Mouse (Mus musculus): ENCODE results near the gene Dcst2. TPM values are rescaled to one million over a fixed set of nuclear protein-coding genes. Genes with fewer than 3 reads are reported as not detected.

Dcst2 gene
- total RNA-seq, 2 experiments from 2014 or later = 0.29 to 0.77 TPM

GRCm38 (mm10) chr3:89379388-89380131, 17.8 kb downstream of the Dcst2 start:
- Histone ChIP-seq H3K4me3 (no peak overlapping the region; the same call in 1 of the 2 replicates), H3K27ac (no peak overlapping the region; the same call in 1 of the 2 replicates)
- DNase-seq (ENCODE audit: low spot score in 2 of 2) = no peak
- no peak for TF ChIP-seq CTCF (conservative IDR thresholded peaks at IDR 0.05)

GRCm38 (mm10) chr3:89380291-89380690, 18.5 kb downstream of the Dcst2 start:
- DNase-seq (ENCODE audit: low spot score in 2 of 2) = no peak
- no peak overlapping the region for H3K4me3 ChIP-seq
- TF ChIP-seq CTCF (conservative IDR thresholded peaks at IDR 0.05) = no peak
- H3K27ac ChIP-seq = no peak overlapping the region

- no peak for DNase-seq (ENCODE audit: low spot score in 2 of 2)
- no peak overlapping the region for H3K4me3 ChIP-seq
- TF ChIP-seq CTCF (conservative IDR thresholded peaks at IDR 0.05) = no peak
- H3K27ac ChIP-seq = no peak overlapping the region
These were observed 18.9 kb downstream of the Dcst2 start for GRCm38 (mm10) chr3:89380711-89381110.

GRCm38 (mm10) chr3:89381233-89381632, 19.5 kb downstream of the Dcst2 start:
- no peak overlapping the region for H3K27ac ChIP-seq

GRCm38 (mm10) chr3:89382033-89382882, 20.5 kb downstream of the Dcst2 start:
- H3K4me3 ChIP-seq = no peak overlapping the region
- no peak for DNase-seq (ENCODE audit: low spot score in 2 of 2)
- H3K27ac ChIP-seq = no peak overlapping the region
- no peak for TF ChIP-seq CTCF (conservative IDR thresholded peaks at IDR 0.05)

More at GRCm38 (mm10) chr3:89381233-89381632, 19.5 kb downstream of the Dcst2 start:
- no peak for DNase-seq (ENCODE audit: low spot score in 2 of 2)
- TF ChIP-seq CTCF (conservative IDR thresholded peaks at IDR 0.05) = no peak
- H3K4me3 ChIP-seq = no peak overlapping the region

- Histone ChIP-seq H3K27ac (no peak overlapping the region), H3K4me3 (no peak overlapping the region)
- no peak for DNase-seq (ENCODE audit: low spot score in 2 of 2)
- TF ChIP-seq CTCF (conservative IDR thresholded peaks at IDR 0.05) = no peak
These were observed 21.2 kb downstream of the Dcst2 start for GRCm38 (mm10) chr3:89382950-89383349.

- TF ChIP-seq CTCF (conservative IDR thresholded peaks at IDR 0.05) = no peak
- DNase-seq (ENCODE audit: low spot score in 2 of 2) = no peak
- Histone ChIP-seq H3K4me3 (no peak overlapping the region), H3K27ac (no peak overlapping the region)
These were observed 22.0 kb downstream of the Dcst2 start for GRCm38 (mm10) chr3:89383651-89384255.

GRCm38 (mm10) chr3:89384331-89385076, 22.7 kb downstream of the Dcst2 start:
- Histone ChIP-seq H3K27ac (no peak overlapping the region), H3K4me3 (no peak overlapping the region)
- no peak for TF ChIP-seq CTCF (conservative IDR thresholded peaks at IDR 0.05)
- DNase-seq (ENCODE audit: low spot score in 2 of 2) = no peak

- no peak overlapping the region for H3K4me3 ChIP-seq
- no peak for DNase-seq (ENCODE audit: low spot score in 2 of 2)
- TF ChIP-seq CTCF (conservative IDR thresholded peaks at IDR 0.05) = no peak
- no peak overlapping the region for H3K27ac ChIP-seq
These were observed 23.7 kb downstream of the Dcst2 start for GRCm38 (mm10) chr3:89385451-89385850.

GRCm38 (mm10) chr3:89386438-89387420, 25.0 kb downstream of the Dcst2 start:
- H3K27ac ChIP-seq = 0 out of 2 replicates have a peak overlapping the region, but pooled peaks have one; percentile 75
- no peak for DNase-seq (ENCODE audit: low spot score in 2 of 2)
- H3K4me3 ChIP-seq = no peak overlapping the region
- no peak for TF ChIP-seq CTCF (conservative IDR thresholded peaks at IDR 0.05)

GRCm38 (mm10) chr3:89387632-89388031, 25.9 kb downstream of the Dcst2 start:
- no peak for DNase-seq (ENCODE audit: low spot score in 2 of 2)
- H3K27ac ChIP-seq = peak overlapping the region; percentile 75
- no peak for TF ChIP-seq CTCF (conservative IDR thresholded peaks at IDR 0.05)
- no peak overlapping the region for H3K4me3 ChIP-seq

Measured in layer of hippocampus, adult 2 months (tissue).